Mouse (Mus musculus): Measurements from ENCODE around the gene Ctnnd2. TPM values are rescaled to one million over a fixed set of nuclear protein-coding genes. Genes with fewer than 3 reads are reported as not detected.
A peak's percentile ranks its signal among the peaks of the same experiment; 100 is the strongest.

The Ctnnd2 gene
- total RNA-seq, 2 experiments from 2014 or later: 0.17 to 0.22 TPM

DNA sequence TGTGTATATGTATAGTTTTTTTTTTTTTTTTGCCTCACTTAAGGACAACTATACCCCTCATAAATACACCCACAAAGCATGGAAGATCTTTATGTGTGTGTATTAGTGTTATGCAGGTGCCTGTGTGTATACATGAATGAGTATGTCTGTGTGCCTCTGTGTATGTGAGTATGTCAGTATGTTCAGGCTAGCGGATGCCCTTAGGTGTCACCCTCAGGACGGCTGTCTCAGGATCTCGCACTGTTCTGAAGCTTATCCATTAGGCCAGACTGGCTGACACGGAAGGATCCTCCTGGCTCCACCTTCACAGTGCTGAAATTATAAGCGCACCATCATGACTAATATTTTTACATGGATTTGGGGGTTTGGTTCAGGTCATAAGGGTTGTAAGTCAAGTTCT is 202.5 kb downstream of the Ctnnd2 start:
- DNase-seq: no peak
- intact Hi-C loops (cut with DNase I): no loop called here

GRCm38 (mm10) chr15:30383075-30383842 is 210.9 kb downstream of the Ctnnd2 start:
- intact Hi-C loops (cut with DNase I): no loop called here
- no peak for DNase-seq

DNA sequence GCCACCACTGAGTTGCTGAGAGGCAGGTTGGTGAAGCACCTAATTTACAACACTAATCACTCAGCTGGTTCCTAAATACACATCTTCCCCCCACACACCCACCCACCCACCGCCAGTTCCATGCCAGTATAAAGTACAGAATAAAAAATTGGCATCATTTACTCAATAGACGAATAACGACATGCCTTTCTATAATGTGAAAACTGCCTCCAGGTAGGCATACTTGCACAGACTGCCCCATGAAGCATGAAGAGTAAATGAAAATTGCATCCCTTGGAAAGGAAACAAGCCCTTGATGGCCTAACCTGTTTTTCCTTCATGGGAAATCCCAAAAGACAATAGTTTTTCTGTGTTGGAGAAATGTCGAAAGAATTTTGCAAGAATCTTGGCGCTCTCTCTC is 212.0 kb downstream of the Ctnnd2 start:
- intact Hi-C loops (cut with DNase I): no loop called here
- DNase-seq: no peak

DNA sequence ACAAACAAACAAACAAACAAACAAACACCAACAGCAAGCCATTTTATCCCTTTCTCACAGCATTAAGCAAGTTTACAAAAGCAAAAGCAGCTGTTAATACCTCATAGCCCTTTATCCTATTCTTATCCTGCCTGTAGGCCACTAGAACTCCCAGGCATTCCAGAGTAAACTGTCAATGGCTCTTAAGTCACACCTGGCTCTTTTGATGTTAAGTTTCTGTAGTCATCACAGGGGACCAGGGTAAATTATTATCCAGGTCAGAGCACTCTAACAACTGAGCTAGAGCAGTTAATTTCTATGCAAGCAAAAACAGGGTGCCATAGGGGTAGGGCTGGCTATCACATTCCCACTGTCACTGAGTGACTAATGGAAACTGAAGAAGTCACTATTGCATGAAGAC is 214.1 kb downstream of the Ctnnd2 start:
- intact Hi-C loops (cut with DNase I): no loop called here
- DNase-seq: no peak

- intact Hi-C loops (cut with DNase I): no loop called here
- no peak for DNase-seq
Observed at GRCm38 (mm10) chr15:30387244-30387643, 214.9 kb downstream of the Ctnnd2 start.

DNA sequence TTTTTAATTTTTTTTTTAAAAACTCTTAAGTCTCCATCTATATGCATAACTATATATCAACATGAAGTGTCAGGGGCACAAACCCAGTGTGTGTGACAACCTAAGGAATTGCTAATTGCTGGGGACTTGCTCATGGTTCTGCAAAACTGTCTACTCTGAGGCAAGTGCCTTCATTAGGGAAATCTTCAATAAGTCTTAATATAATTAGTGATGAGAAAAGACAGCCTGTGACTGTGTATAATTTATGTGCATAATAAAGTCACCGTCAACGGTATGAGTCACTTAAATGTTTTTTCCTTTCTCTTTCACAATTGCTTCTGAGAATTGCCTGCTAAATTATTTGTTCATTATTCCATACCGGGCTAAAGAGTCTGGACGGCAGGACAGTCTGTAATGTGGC is 228.7 kb downstream of the Ctnnd2 start:
- no peak for DNase-seq
- intact Hi-C loops (cut with DNase I): no loop called here

GRCm38 (mm10) chr15:30406254-30406653 is 233.9 kb downstream of the Ctnnd2 start:
- intact Hi-C loops (cut with DNase I): no loop called here
- peak in 1 of 2 experiments; percentile 12 for DNase-seq

GRCm38 (mm10) chr15:30423146-30423545 is 250.8 kb downstream of the Ctnnd2 start:
- intact Hi-C loops (cut with DNase I): no loop called here
- DNase-seq: no peak

- intact Hi-C loops (cut with DNase I): no loop called here
- DNase-seq: no peak
Observed at GRCm38 (mm10) chr15:30424290-30424689, 251.9 kb downstream of the Ctnnd2 start.

DNA sequence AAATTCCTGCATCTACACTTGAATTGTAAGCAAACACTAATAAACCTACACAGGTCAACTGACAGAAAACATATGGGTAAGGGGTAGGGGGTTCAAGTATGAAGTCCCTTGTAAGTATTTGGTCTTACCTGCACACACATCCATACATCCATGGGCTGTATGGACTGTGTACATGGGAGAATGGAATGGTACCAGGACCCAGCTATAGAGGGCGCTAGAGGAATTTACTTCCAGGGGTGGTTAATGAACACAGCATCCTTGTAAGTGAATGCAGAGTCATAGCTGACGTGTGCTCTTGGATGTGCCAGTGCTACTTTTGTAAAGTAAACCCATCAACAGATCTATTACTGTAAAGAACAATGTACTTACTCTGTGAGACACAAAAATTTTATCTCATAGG is 254.9 kb downstream of the Ctnnd2 start:
- intact Hi-C loops (cut with DNase I): loop anchor here (5.0 kb wide), 1 partner anchor 315 kb away; no protein-coding TSS in a partner anchor
- peak; percentile 4 to 15 for DNase-seq

- DNase-seq: no peak
- intact Hi-C loops (cut with DNase I): no loop called here
Observed at GRCm38 (mm10) chr15:30439045-30439444, 266.7 kb downstream of the Ctnnd2 start.

DNA sequence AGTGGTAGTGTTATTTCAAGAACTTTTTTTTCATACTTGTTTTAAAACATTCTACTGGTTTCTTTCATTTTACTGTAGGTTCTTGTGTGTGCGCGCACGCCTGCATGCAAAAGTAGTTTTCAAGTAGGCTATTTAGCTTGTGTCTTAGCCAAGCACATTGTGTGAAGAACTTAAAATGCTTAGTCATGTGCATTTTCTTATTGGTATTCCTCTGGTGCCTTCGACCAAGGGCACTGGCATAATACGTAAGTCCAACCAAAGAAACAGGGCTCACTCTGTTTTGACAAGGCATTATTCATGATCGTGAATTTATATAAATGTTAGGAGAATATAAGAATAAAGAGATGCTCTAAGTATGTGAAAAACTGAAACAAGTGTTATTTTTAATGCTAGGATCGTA is 278.4 kb downstream of the Ctnnd2 start:
- intact Hi-C loops (cut with DNase I): no loop called here
- no peak for DNase-seq

DNA sequence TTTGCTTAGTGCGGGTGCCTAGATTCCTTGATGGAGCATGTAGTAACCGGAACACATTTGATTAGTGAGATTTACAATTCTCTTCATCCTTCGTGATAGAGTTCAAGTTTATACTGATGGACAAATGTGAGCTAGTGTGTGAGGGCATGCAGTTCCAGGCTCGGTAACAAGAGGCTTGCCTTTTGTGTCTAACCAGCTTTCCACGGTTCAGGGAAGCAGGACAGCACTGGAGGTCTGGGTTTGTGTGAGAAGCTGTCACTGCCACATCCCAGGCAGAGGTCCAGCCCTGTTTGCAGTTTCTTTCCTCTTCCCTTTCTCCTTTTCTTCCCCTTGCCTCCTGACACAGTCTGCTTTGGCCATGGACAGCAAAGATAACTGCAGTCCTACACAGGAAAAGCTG is 279.5 kb downstream of the Ctnnd2 start:
- intact Hi-C loops (cut with DNase I): no loop called here

DNA sequence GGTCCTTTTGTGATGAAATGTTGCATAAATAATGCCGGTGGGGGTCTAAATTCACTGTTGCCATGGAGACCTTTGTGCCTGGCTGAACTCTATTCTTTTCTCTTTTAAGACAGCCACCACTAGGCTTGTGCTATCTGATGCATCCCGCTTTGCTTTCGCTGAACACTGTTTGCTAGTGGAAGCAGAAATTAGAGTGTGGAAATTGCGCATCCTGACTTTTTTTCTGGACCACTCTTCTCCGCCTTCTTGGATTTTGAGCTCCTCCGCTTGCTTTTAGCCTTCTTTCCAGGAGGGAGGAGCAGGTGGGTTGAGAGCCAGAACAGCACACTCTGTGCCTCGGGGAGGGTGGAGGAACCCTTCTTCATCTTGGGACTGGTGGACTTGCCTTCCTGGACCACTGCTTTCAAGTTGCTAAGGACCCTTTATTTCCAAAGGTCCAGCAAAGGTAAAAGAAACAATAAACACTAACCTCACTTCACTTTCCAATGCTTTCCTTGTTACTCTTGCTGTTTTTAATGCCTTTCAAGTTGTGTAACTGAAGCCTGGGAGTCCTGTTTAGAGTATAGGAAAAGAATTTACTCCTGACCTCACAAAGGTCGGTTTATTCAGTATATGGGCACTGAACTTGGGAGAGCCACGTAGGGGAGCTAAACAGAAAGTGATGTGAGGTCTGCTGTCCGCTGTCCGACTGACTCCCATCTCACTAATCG is 285.3 kb downstream of the Ctnnd2 start:
- intact Hi-C loops (cut with DNase I): no loop called here
- DNase-seq: no peak

More for the DNA sequence above, 279.5 kb downstream of the Ctnnd2 start:
- no peak for DNase-seq

DNA sequence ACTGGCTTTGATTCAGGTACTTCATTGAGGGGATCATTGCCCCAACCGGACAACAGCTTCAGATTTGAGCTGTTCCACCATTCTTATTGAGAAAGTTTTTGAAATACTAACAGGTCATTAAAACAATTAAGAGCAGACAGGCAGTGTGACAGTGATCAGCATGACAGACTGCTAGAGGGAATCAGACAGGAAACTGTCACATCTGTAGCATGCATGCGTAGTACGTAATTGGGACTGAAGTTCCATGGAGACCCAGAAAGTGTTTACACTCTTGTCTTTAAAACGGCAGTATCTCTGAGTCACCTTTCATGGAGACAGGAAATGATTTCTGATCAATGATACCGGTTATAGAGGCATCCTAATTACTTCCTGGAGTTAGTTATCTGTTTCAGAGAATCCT is 286.3 kb downstream of the Ctnnd2 start:
- intact Hi-C loops (cut with DNase I): no loop called here

DNA sequence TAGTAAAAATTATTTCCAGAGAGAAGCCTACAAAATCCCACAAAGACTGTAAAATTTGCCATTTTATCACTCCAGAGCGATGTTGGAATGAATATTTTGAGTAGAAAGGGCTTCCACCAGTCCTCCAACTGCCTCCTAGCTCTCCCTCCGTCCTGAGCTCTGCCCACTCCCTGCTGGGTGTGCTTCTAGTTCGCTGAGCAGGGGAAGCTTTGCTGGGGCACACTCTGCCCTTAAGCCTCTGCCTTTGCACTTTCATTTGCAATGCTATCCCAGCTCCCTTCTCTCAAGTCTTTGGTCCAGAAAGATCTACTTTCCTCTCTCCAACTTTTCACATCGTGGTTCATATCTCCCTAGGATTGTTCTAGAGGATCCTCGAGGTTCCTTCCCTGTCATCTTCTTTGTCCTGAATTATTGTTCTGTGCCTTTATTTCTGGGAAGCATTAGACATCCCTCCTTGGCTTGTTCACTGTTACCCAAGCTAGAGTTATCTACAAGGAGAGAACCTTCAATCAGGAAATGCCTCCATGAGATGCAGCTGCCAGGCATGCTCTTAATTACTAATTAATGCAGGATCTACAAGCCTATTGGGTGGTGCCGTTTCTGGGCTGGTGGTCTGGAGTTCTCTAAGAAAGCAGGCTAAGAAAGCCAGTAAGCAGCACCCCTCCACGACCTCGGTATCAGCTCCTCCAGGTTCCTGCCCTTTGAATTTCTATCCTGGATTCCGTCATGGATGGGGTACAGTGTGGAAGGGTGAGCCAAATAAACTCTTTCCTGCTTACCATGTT is 288.1 kb downstream of the Ctnnd2 start:
- intact Hi-C loops (cut with DNase I): no loop called here

More for the DNA sequence above, 286.3 kb downstream of the Ctnnd2 start:
- DNase-seq: no peak

GRCm38 (mm10) chr15:30462804-30463423 is 290.5 kb downstream of the Ctnnd2 start:
- intact Hi-C loops (cut with DNase I): no loop called here
- DNase-seq: no peak

More for the DNA sequence above, 288.1 kb downstream of the Ctnnd2 start:
- DNase-seq: no peak

GRCm38 (mm10) chr15:30463471-30464047 is 291.2 kb downstream of the Ctnnd2 start:
- DNase-seq: peak in 1 of 2 experiments; percentile 5
- intact Hi-C loops (cut with DNase I): no loop called here

- intact Hi-C loops (cut with DNase I): no loop called here
- DNase-seq: no peak
Observed at GRCm38 (mm10) chr15:30466950-30467543, 294.7 kb downstream of the Ctnnd2 start.

DNA sequence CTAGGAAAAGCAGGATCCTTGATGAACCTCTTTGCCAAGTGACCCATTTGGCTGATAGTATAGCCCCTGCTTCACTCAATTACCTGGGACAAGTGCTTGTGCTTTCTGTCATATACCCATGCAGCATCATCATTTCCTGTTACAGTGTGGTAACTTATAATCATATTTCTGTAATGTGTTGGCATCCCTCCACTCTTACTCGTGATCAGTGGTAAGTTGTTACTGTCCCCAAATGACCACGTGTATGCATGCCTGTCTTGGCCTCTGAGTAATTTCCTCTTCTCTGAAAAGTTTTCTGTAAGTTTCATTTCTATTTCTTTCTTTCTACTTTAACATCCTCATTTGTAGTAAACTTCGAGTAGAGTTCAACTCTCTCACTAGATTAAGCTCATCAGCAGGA is 296.4 kb downstream of the Ctnnd2 start:
- no peak for DNase-seq
- intact Hi-C loops (cut with DNase I): no loop called here

All from heart, postnatal 14 days (tissue).